Mouse (Mus musculus) heart, adult 2 months (tissue): ENCODE data around the gene Insig1.

ENCODE experiments used
- CTCF ChIP-seq: fragments of 200-600 bp; IDR thresholded peaks from 2 replicates; pipeline ENCODE4 v1.8.1; 2022; ENCODE audit warnings: antibody characterized with exemption, mild to moderate bottlenecking, moderate library complexity
- EP300 ChIP-seq: fragments of 200-500 bp; IDR thresholded peaks from 2 replicates; pipeline ENCODE4 v1.6.1; 2011; ENCODE audit warnings: low read depth, low read length, control low read depth; ENCODE audit not compliant: insufficient read depth
- POLR2A ChIP-seq: fragments of 200-500 bp; IDR thresholded peaks from 2 replicates; pipeline ENCODE4 v1.6.1; 2011; ENCODE audit warnings: mild to moderate bottlenecking, low read depth, low read length, control low read depth; ENCODE audit not compliant: insufficient read depth

GRCm38 (mm10) chr5:28032866-28033265 is 38.3 kb upstream of the Insig1 start:
- TF ChIP-seq POLR2A (no peak), CTCF (no peak), EP300 (no peak)
